Mouse (Mus musculus): Measurements from ENCODE around the gene Shank2. TPM values are rescaled to one million over a fixed set of nuclear protein-coding genes. Genes with fewer than 3 reads are reported as not detected.
A peak's percentile ranks its signal among the peaks of the same experiment; 100 is the strongest.

Shank2 gene
- total RNA-seq, 2 experiments from 2014 or later, result 0.11 to 0.12 TPM

- DNase-seq (ENCODE audit: low spot score), result peak; percentile 89
Measured at GRCm38 (mm10) chr7:144470545-144471059, 468.9 kb downstream of the Shank2 start, which contains the start of gene Cttn. Gene Cttn, minus strand, starts transcription at chr7:144471009.

- DNase-seq (ENCODE audit: low spot score), result no peak
Measured at GRCm38 (mm10) chr7:144471103-144471502, 469.4 kb downstream of the Shank2 start.

GRCm38 (mm10) chr7:144473486-144473885 is 471.8 kb downstream of the Shank2 start:
- no peak for DNase-seq (ENCODE audit: low spot score)

Small RNAs within 50 kb of the gene (microRNA-seq; reads per million reads assigned to microRNA genes)
- not detected for gene Mir3105

Other genes with a start within 250 kb of the Shank2 start
- gene Osbpl5, start 244.9 kb upstream of the Shank2 start, total RNA-seq (2021), result 10 to 100 TPM; 14.4 to 15.4 TPM
- gene Mrgprg, start 234.9 kb upstream of the Shank2 start, total RNA-seq (2021), result under 1 TPM; 0.43 to 0.71 TPM
- gene Mrgpre, start 217.4 kb upstream of the Shank2 start, total RNA-seq (2021), result under 1 TPM; 0.68 to 0.71 TPM
- gene Nadsyn1, start 179.1 kb upstream of the Shank2 start, total RNA-seq (2021), result 1 to 10 TPM; 3.0 to 3.8 TPM
- gene Dhcr7, start 178.8 kb upstream of the Shank2 start, total RNA-seq (2021), result 1 to 10 TPM; 3.7 to 4.0 TPM
- gene Gm498, start 135.1 kb upstream of the Shank2 start, total RNA-seq (2021), result not detected